Mouse (Mus musculus): ENCODE data around the gene Tbcd. TPM values are rescaled to one million over a fixed set of nuclear protein-coding genes. Genes with fewer than 3 reads are reported as not detected.

Tbcd gene
- polyA plus RNA-seq, 1 experiment from 2014 or later = 21.2 TPM

DNA sequence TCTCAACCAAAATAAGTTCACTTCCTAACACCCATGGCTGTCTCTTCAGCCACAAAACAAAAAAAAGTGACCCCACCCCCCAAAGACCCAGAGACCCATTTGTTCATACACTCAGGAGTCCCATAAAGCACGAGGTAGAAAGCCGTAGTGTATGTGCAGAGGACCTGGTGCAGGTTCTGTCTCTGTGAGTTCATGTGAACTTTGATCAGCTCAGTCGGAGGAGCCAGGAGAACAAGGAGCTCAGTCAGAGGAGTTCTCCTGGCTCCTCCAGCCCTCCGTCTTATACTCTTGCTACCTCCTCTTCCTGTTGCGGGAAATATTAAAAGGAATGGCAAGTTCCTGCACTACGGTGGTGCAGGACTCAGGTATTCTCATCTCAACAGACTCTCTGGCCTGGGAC, 15.7 kb downstream of the Tbcd start:
- peaks cover 19% of the 10 kb centered on the region for H3K36me3 ChIP-seq (replicated peaks; ENCODE audit: insufficient read depth, low read length)
- ATAC-seq = no peak
- H3K4me3 ChIP-seq (ENCODE audit: low read depth, low read length) = no peak overlapping the region

DNA sequence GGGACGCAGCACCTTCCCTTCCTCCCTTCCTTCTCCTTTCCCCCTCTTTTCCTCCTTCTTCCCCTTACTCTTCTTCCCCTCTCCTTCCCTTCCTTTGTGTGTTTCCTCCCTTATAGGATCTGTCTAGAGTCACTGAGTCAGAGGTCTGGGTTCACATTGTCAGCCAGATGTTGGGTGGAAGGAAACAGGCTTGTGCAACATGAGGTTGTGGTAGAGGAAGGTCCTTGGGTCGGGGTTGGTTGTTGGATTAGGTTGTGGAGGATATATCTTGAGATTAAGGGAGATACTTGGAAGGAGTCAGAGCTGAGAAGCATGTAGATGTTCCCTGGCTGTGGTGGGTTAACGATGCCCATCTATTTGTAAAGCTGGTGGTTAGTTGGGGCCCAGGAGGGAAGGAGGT, 23.1 kb downstream of the Tbcd start:
- 56% methylated on average over 3 of the region's 3 CpGs for WGBS (ENCODE audit: insufficient replicate concordance)

More for the DNA sequence above, 15.7 kb downstream of the Tbcd start:
- no peak for DNase-seq
- H3K4me1 ChIP-seq (ENCODE audit: insufficient read depth) = no peaks in the 10 kb centered on the region
- WGBS (ENCODE audit: insufficient replicate concordance) = 88% methylated on average over 6 of the region's 6 CpGs
- TF ChIP-seq CTCF (IDR thresholded peaks at IDR 0.05; ENCODE audit: low read depth) (no peak), EP300 (IDR thresholded peaks at IDR 0.05; ENCODE audit: low read depth) (no peak)
- no peaks in the 10 kb centered on the region for H3K9me3 ChIP-seq (ENCODE audit: low read length)
- no peak overlapping the region for H3K4me2 ChIP-seq (ENCODE audit: low read depth, low read length)
- H3K27me3 ChIP-seq (ENCODE audit: insufficient read depth, low read length) = no peaks in the 10 kb centered on the region
- no peak overlapping the region for H3K9ac ChIP-seq (replicated peaks)
- H3K27ac ChIP-seq (ENCODE audit: low read depth) = no peak overlapping the region

DNA sequence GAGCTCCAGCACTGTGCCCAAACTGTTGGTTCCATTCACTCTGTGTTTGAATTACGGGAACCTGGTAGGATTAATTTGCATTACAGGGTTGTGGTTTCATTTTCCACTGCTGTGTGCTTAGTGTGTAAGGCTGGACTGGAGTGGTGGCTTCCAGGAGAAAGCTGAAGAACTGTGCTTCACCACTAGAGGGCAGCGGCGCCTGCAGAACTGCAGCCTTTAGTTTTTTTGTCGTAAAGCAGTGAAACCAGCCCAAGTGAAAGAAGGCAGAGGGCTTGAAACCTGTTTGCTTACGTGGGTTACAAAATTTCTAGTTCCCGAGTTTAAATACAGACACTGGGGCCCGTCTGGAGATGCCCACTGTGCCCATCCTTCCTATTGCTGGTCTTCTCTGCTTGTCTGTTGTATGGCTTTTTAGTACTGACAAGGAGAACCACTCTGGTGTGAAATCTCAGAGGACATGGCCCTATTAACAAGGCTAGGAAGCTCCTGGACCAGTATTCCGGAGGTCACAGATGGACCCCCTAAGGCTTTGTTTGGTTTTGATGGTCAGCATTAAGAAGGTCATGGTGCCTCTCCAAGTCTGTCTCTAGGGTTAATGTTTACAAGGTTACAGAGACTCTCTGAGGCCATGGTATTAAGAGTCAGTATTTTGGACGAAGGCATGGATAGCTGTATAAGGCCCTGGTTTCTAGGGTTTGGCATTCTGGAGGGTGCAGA, 24.1 kb downstream of the Tbcd start:
- Histone ChIP-seq H3K36me3 (replicated peaks; ENCODE audit: insufficient read depth, low read length) (peaks cover 15% of the 10 kb centered on the region; the same call in 1 of the 2 replicates), H3K27me3 (ENCODE audit: insufficient read depth, low read length) (no peaks in the 10 kb centered on the region), H3K4me3 (ENCODE audit: low read depth, low read length) (no peak overlapping the region), H3K4me2 (ENCODE audit: low read depth, low read length) (no peak overlapping the region), H3K9ac (replicated peaks) (no peak overlapping the region; the same call in 1 of the 2 replicates), H3K4me1 (ENCODE audit: insufficient read depth) (peaks cover 1% of the 10 kb centered on the region; the same call in 1 of the 2 replicates), H3K9me3 (ENCODE audit: low read length) (no peaks in the 10 kb centered on the region), H3K27ac (ENCODE audit: low read depth) (no peak overlapping the region)
- peak; percentile 74 for ATAC-seq
- TF ChIP-seq EP300 (IDR thresholded peaks at IDR 0.05; ENCODE audit: low read depth) (no peak), CTCF (IDR thresholded peaks at IDR 0.05; ENCODE audit: low read depth) (peak; percentile 96)
- DNase-seq = peak; percentile 87
- WGBS (ENCODE audit: insufficient replicate concordance) = 21% methylated on average over 9 of the region's 9 CpGs

More for the DNA sequence above, 23.1 kb downstream of the Tbcd start:
- Histone ChIP-seq H3K4me1 (ENCODE audit: insufficient read depth) (no peaks in the 10 kb centered on the region), H3K27me3 (ENCODE audit: insufficient read depth, low read length) (no peaks in the 10 kb centered on the region), H3K27ac (ENCODE audit: low read depth) (no peak overlapping the region), H3K9me3 (ENCODE audit: low read length) (no peaks in the 10 kb centered on the region), H3K4me3 (ENCODE audit: low read depth, low read length) (no peak overlapping the region), H3K36me3 (replicated peaks; ENCODE audit: insufficient read depth, low read length) (peaks cover 11% of the 10 kb centered on the region; the same call in 1 of the 2 replicates), H3K9ac (replicated peaks) (no peak overlapping the region), H3K4me2 (ENCODE audit: low read depth, low read length) (no peak overlapping the region)
- no peak for DNase-seq
- TF ChIP-seq EP300 (IDR thresholded peaks at IDR 0.05; ENCODE audit: low read depth) (no peak), CTCF (IDR thresholded peaks at IDR 0.05; ENCODE audit: low read depth) (no peak)
- ATAC-seq = no peak

DNA sequence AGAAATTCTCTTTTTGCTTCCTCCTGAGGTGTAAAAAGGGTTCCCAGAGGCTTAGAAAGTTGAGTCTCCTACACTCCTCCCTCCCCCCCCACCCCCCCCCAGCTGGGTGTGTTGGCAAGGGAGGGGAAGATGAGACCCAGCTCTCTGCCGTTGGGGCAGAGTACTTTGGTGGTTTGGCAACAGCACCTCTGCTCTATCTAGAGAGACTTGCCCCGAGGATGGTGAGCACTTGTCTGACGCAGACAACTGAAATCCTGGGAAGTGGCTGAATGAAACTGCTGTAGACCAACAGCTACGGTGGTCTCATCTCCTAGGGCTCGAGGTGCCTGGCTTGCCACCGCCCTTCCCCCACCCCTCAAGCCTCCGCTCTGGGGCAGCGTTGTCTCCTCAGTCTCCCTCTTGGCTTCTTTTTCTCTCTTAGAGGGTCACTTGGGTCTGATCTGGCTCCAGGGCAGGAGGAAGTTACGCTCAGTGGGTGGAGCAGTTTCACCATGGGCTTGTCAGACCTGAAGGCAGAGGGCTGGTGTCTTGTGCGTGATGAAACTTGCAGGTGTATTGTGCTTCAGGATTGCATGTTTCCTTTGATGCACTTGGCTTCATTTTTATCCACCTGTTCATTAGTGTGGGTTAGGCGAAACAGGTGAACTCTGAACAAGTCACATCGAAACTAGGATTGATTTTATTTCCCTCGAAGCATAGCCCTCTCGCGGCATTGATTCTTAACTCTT, 27.9 kb downstream of the Tbcd start:
- ATAC-seq (no peak), DNase-seq (no peak)
- Histone ChIP-seq H3K9me3 (ENCODE audit: low read length) (no peaks in the 10 kb centered on the region), H3K4me1 (ENCODE audit: insufficient read depth) (peaks cover 10% of the 10 kb centered on the region), H3K4me3 (ENCODE audit: low read depth, low read length) (no peak overlapping the region), H3K9ac (replicated peaks) (no peak overlapping the region), H3K36me3 (replicated peaks; ENCODE audit: insufficient read depth, low read length) (peaks cover 15% of the 10 kb centered on the region; the same call in 1 of the 2 replicates), H3K4me2 (ENCODE audit: low read depth, low read length) (no peak overlapping the region), H3K27ac (ENCODE audit: low read depth) (no peak overlapping the region), H3K27me3 (ENCODE audit: insufficient read depth, low read length) (no peaks in the 10 kb centered on the region)
- 73% methylated on average over 15 of the region's 15 CpGs for WGBS (ENCODE audit: insufficient replicate concordance)
- no peak for TF ChIP-seq CTCF (IDR thresholded peaks at IDR 0.05; ENCODE audit: low read depth)
- no peak for TF ChIP-seq EP300 (IDR thresholded peaks at IDR 0.05; ENCODE audit: low read depth)

DNA sequence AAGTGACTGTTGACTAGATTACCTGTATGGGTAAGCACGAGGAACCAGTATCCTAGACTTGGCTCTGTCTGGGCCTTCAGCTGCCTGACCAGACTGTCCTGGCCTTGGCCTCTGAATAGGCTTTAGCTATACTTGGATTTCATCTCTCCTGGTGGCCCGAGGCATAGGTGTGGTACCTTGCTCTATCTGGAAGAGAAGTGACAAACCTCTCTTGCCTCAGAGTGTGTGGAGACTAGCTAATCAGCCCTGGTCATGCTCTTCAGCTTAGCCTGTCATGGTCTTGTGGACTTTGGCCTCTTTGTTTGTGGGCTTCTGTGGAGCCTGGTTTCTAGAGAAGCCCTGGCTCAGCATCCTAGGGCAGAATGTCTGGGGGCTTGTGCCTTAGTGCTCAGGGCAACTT, 29.4 kb downstream of the Tbcd start:
- peaks cover 11% of the 10 kb centered on the region; the same call in 1 of the 2 replicates for H3K36me3 ChIP-seq (replicated peaks; ENCODE audit: insufficient read depth, low read length)
- no peaks in the 10 kb centered on the region for H3K27me3 ChIP-seq (ENCODE audit: insufficient read depth, low read length)
- peaks cover 13% of the 10 kb centered on the region for H3K4me1 ChIP-seq (ENCODE audit: insufficient read depth)
- ATAC-seq (peak; percentile 58), DNase-seq (no peak)
- WGBS (ENCODE audit: insufficient replicate concordance) = 52% methylated on average over 2 of the region's 2 CpGs
- TF ChIP-seq CTCF (IDR thresholded peaks at IDR 0.05; ENCODE audit: low read depth) (no peak), EP300 (IDR thresholded peaks at IDR 0.05; ENCODE audit: low read depth) (no peak)
- no peak overlapping the region; the same call in 1 of the 2 replicates for H3K27ac ChIP-seq (ENCODE audit: low read depth)
- no peak overlapping the region for H3K9ac ChIP-seq (replicated peaks)
- no peak overlapping the region for H3K4me2 ChIP-seq (ENCODE audit: low read depth, low read length)
- H3K4me3 ChIP-seq (ENCODE audit: low read depth, low read length) = no peak overlapping the region
- H3K9me3 ChIP-seq (ENCODE audit: low read length) = no peaks in the 10 kb centered on the region

DNA sequence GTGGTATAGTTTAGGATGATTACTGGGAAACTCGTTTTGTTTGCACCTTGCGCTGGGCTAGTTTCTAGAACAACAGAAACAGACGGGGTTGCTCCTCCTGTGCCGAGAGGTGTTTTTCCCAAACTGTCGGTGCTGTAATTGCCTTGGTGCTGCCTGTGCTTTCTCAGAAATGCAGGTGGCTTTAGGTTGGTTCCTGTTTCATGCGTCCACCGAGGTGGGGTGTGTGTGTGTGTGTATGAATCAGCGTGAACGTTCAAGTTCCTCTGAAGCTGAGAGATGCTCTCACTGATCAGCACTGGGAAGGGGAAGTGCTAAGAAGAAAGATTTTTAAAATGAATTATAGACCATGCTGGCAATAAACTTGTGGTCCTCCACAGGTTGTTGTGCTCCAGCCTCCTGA, 34.1 kb downstream of the Tbcd start:
- TF ChIP-seq CTCF (IDR thresholded peaks at IDR 0.05; ENCODE audit: low read depth) (no peak), EP300 (IDR thresholded peaks at IDR 0.05; ENCODE audit: low read depth) (no peak)
- Histone ChIP-seq H3K36me3 (replicated peaks; ENCODE audit: insufficient read depth, low read length) (no peaks in the 10 kb centered on the region), H3K27me3 (ENCODE audit: insufficient read depth, low read length) (no peaks in the 10 kb centered on the region), H3K9ac (replicated peaks) (no peak overlapping the region), H3K27ac (ENCODE audit: low read depth) (no peak overlapping the region), H3K4me1 (ENCODE audit: insufficient read depth) (peaks cover 18% of the 10 kb centered on the region), H3K4me2 (ENCODE audit: low read depth, low read length) (no peak overlapping the region), H3K4me3 (ENCODE audit: low read depth, low read length) (no peak overlapping the region), H3K9me3 (ENCODE audit: low read length) (no peaks in the 10 kb centered on the region)
- ATAC-seq (no peak), DNase-seq (no peak)
- 51% methylated on average over 9 of the region's 9 CpGs for WGBS (ENCODE audit: insufficient replicate concordance)

Measured in liver, postnatal 0 days (tissue).